Mouse (Mus musculus): Measurements from ENCODE around the gene Spsb2.

- TF ChIP-seq CTCF (IDR thresholded peaks at IDR 0.05; ENCODE audit: borderline replicate concordance, insufficient read depth, low read depth, low read length) (no peak), POLR2A (IDR thresholded peaks at IDR 0.05; ENCODE audit: borderline replicate concordance, insufficient read depth, low read length) (no peak)
Observed at GRCm38 (mm10) chr6:124817563-124817962, 9.1 kb downstream of the Spsb2 start.
